Mouse (Mus musculus) bone marrow macrophage, adult 2 months (primary cell): ENCODE data around the gene Rfx7. TPM values are rescaled to one million over a fixed set of nuclear protein-coding genes. Genes with fewer than 3 reads are reported as not detected.
"Not testable (repeated sequence)": the region's sequence is repeated elsewhere in the genome, so short reads cannot be mapped to it uniquely, and the experiment has no call there.

Source experiments
- H3K27ac ChIP-seq: 2 replicates; pipeline ENCODE4 v1.5.1; 2012; ENCODE audit warnings: low read depth, low read length; ENCODE audit not compliant: insufficient read depth
- H3K4me1 ChIP-seq: 2 replicates; pipeline ENCODE4 v1.6.1; 2012; ENCODE audit warnings: low read length; ENCODE audit not compliant: control insufficient read depth, insufficient read depth
- H3K4me3 ChIP-seq: 2 replicates; pipeline ENCODE4 v1.5.1; 2012; ENCODE audit warnings: mild to moderate bottlenecking, low read length, moderate library complexity; ENCODE audit not compliant: insufficient read depth
- CTCF ChIP-seq: IDR thresholded peaks from 2 replicates; pipeline ENCODE4 v1.5.1; 2012; ENCODE audit warnings: low read depth, mild to moderate bottlenecking, low read length, moderate library complexity
- POLR2A ChIP-seq: IDR thresholded peaks from 2 replicates; pipeline ENCODE4 v1.6.1; 2012; ENCODE audit warnings: mild to moderate bottlenecking, low read depth, low read length, borderline replicate concordance
- polyA plus RNA-seq: library from polyadenylated mRNA; stranded (reverse); fragments of >200 nt; gene quantifications from 2 replicates; pipeline ENCODE4 v1.2.4, GENCODE M21; 2012; ENCODE audit not compliant: missing spikeins, insufficient read depth, insufficient read length

The Rfx7 gene
- polyA plus RNA-seq, 1 experiment, result 17.9 TPM

DNA sequence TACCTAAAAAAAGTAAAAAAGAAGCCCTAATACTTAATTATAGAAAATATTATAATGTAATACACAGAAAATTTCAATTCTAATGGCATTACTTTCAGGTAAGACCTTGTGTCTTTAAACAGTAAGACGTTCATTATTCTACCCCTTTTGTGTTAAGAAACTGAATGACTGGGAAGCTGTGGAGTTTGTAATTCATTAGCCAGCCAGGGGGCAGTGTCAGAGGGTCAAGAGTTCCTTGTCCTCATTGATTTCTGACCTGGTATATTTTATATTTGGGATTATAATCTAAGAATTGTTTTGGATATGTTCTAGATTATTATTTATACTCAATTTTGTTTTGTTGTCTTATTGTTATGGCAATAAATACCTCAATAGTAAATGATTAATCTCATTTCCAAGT, 5.0 kb downstream of the Rfx7 start:
- Histone ChIP-seq H3K27ac (no peak overlapping the region), H3K4me3 (no peak overlapping the region)
- no peak for TF ChIP-seq POLR2A
- TF ChIP-seq CTCF, result no peak

DNA sequence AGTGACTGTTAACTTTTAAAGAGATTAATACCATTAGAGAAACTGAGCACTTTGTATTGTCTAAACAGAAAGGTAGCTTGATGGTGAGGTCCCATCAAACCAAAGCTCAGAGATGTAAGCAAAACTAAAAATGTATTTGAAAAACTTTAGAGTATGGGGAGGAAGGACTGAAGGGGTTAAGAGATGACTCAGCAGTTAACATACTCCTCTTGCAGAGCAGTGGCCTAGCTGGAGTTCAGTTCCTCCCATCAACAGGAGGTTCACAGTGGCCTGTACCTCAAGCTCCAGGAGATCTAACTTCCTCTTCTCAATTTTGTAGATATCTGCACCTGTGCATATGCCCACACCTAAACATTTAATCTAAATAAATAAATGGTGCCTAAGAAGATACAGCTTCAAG, 11.6 kb downstream of the Rfx7 start:
- H3K4me1 ChIP-seq, result peaks cover 3% of the 10 kb centered on the region
- no peak for TF ChIP-seq POLR2A
- no peak for TF ChIP-seq CTCF
- no peak overlapping the region for H3K27ac ChIP-seq
- no peak overlapping the region for H3K4me3 ChIP-seq

More for the DNA sequence above, 5.0 kb downstream of the Rfx7 start:
- peaks cover 10% of the 10 kb centered on the region for H3K4me1 ChIP-seq

DNA sequence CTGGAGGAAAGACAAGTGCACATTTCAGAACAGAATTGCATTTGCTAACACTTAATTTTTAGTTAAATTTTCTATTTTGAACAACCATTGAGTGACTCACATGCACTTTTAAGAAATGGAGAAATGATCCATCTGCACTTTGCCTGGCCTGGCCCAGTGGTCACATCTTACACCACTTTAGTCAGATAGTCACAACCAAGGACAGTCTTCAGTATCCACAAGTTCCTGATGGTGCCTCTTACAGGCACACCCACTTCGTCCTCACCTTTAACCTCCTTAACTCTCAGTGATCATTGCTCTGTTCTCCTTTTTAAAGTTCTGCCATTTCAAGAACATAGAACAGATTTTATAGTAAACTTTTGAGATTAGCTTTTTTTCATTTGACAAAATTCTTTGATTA, 26.7 kb downstream of the Rfx7 start:
- Histone ChIP-seq H3K27ac (no peak overlapping the region), H3K4me1 (peaks cover 14% of the 10 kb centered on the region), H3K4me3 (no peak overlapping the region)
- TF ChIP-seq POLR2A, result no peak
- no peak for TF ChIP-seq CTCF

DNA sequence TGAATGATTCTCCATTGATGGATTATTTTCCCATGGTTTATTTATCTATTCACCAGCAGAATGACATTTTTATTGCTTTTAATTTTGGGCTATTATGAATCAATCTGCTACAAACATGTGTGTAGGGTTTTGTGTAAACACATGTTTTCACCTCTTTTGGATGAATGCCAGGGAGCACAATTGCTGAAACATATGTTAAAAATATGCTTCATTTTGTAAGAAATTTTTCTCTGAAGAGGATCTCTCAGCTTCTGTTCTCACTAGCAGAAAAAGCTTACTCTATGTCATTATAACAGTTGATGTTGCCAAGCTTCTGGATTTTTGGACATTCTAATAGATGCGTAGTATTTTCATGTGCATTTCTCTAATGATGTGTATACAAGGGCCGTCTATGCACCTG, 28.3 kb downstream of the Rfx7 start:
- TF ChIP-seq POLR2A (no peak), CTCF (no peak)
- peaks cover 14% of the 10 kb centered on the region for H3K4me1 ChIP-seq
- no peak overlapping the region for H3K27ac ChIP-seq
- H3K4me3 ChIP-seq, result no peak overlapping the region

DNA sequence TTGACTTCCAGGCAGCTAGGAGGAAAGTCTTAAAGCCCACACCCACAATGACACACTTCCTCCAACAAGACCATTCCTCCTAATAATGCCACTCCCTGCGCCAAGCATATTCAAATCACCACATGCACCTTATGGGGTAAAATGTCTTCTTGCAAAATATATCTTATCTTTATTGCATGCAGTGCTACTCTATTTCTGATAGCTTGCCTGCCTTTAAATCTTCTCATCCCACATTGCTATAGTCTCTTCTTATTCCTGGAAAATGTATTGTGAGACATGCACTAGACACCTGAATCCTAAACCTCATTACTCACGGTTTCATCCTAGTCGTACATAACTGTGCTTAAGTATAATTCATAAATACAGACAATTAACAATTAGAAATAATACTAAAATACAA, 31.2 kb downstream of the Rfx7 start:
- Histone ChIP-seq H3K27ac (no peak overlapping the region), H3K4me3 (no peak overlapping the region), H3K4me1 (peaks cover 11% of the 10 kb centered on the region)
- TF ChIP-seq CTCF, result no peak

DNA sequence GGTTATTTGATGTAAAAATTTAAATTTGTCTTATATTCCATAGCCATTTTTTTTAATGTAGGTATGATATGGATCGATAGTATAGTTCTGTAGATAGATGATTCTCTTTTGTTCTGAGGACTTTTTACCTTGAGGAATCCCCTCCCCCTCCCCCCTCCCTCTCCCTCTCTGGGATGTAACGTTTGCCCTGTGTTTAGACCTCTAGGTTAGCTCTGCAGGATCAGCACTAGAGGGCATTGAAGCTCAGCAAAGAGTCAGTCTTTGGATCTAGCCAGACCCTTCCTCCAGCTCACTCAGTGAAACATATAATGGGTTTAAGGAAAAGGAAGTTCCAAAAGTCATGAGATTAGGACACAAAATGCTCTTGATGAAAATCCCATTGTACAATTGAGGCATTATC, 35.1 kb downstream of the Rfx7 start:
- TF ChIP-seq CTCF (no peak), POLR2A (no peak)
- Histone ChIP-seq H3K27ac (no peak overlapping the region), H3K4me3 (no peak overlapping the region), H3K4me1 (no peaks in the 10 kb centered on the region; the same call in 1 of the 2 replicates)

DNA sequence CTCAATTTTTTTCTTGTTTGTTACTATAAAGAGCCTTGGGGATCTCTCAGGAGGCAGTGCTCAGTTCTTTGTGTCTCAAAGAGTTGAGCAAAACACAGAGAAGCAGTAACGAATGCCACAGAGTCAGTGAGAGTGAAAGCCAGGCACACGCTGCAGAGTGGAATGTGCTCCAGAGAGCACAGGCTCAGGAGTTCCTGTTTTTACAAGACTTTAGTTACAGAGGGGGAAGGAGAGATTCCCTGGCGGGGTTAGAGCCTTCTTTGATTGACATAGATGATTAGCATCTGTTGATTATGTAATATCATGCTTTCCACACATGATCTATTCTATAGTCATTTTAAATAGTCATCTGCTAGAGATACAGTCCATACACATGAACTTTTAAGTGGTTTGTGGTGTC, 48.2 kb downstream of the Rfx7 start:
- H3K4me1 ChIP-seq, result peaks cover 5% of the 10 kb centered on the region
- no peak for TF ChIP-seq CTCF
- TF ChIP-seq POLR2A, result no peak

DNA sequence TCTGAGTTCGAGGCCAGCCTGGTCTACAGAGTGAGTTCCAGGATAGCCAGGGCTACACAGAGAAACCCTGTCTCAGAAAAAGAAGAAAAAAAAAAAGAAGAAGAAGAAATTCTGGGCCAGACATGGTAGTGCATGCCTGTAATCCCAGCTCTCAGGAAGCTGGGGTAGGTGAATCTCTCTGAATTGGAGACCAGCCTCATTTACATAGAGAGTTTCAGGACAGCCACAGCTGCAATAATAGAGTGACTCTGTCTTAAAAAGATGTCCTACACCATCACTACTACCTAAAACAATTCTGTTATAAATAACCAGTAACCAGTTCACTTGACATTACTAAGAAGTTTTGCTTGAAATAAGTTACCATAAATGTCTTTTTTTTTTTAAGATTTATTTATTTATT, 58.8 kb downstream of the Rfx7 start:
- TF ChIP-seq POLR2A, result no peak
- TF ChIP-seq CTCF, result no peak
- H3K4me3 ChIP-seq, result no peak overlapping the region
- H3K4me1 ChIP-seq, result no peaks in the 10 kb centered on the region
- no peak overlapping the region for H3K27ac ChIP-seq

More for the DNA sequence above, 48.2 kb downstream of the Rfx7 start:
- H3K27ac ChIP-seq, result peak overlapping the region; percentile 59
- H3K4me3 ChIP-seq, result peak overlapping the region; percentile 25; the same call in 1 of the 2 replicates

DNA sequence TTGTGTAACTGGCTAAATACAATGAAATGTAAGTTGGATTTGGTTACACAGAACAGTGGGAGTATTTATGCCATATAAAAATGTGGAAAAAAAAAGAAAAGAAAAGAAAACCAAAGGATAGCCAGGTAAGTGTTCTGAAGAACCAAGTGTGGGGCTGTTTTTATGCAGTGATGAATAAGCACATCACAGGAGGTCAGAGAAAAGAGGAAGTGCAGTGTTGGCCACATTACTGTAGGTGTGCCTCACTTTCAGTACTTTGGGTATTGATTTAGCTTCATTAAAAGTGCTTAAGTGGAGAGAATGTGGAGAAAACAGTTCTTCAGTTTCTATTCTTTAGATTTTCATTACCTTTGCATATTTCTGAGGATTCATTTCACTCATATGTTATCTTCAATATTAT, 60.0 kb downstream of the Rfx7 start:
- Histone ChIP-seq H3K27ac (no peak overlapping the region), H3K4me3 (no peak overlapping the region), H3K4me1 (no peaks in the 10 kb centered on the region)
- TF ChIP-seq POLR2A, result no peak
- no peak for TF ChIP-seq CTCF

DNA sequence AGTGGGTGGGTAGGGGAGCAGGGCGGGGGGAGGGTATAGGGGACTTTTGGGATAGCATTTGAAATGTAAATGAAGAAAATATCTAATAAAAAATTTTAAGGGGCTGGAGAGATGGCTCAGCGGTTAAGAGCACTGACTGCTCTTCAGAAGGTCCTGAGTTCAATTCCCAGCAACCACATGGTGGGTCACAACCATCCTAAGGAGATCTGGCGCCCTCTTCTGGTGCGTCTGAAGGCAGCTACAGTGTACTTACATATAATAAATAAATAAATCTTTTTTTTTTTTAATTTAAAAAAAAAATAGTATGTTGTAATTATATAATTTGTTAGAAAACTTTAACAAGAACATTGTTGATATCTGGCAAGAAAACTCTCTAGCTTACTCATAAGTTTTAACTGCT, 62.6 kb downstream of the Rfx7 start:
- not testable (repeated sequence) for H3K4me3 ChIP-seq, H3K4me1 ChIP-seq, H3K27ac ChIP-seq

DNA sequence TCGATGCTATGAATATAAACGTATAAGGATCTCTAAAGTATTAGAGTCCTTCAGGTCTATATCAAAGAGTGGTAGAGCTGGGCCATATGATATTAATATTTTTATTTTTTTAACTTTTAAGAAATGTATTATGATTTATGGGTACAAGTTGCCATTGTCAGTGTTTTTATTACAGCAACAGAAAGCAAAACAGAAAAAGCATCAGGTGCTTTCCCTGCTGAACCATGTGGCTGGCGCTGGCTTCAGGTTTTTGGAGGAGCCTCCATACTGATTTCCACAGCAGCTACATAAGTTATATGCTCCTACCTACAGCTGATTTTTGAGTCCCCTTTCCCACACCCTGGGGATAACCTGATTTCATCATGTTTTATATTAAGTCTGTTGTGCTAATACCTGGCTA, 68.1 kb downstream of the Rfx7 start:
- H3K4me3 ChIP-seq, result no peak overlapping the region

More for the DNA sequence above, 68.1 kb downstream of the Rfx7 start:
- peaks cover 4% of the 10 kb centered on the region; the same call in 1 of the 2 replicates for H3K4me1 ChIP-seq
- H3K27ac ChIP-seq, result no peak overlapping the region
- no peak for TF ChIP-seq POLR2A
